Mouse (Mus musculus) heart, adult 8-10 months (tissue): ENCODE measurements around the gene Serpinb1a. TPM values are rescaled to one million over a fixed set of nuclear protein-coding genes. Genes with fewer than 3 reads are reported as not detected.
A peak's percentile ranks its signal among the peaks of the same experiment; 100 is the strongest.
"Not testable (repeated sequence)": the region's sequence is repeated elsewhere in the genome, so short reads cannot be mapped to it uniquely, and the experiment has no call there.

ENCODE experiments used
- DNase-seq: peaks from one replicate; pipeline ENCODE4 v3.0.0; 2022; ENCODE audit warnings: low spot score
- total RNA-seq, 4 experiments: library from RNA; stranded (reverse); gene quantifications; 2 replicates each; pipeline ENCODE4 v1.2.4; 2022

Gene Serpinb1a
- 1 to 10 TPM; 3.6 to 7.7 (median 5.9) TPM for total RNA-seq

DNA sequence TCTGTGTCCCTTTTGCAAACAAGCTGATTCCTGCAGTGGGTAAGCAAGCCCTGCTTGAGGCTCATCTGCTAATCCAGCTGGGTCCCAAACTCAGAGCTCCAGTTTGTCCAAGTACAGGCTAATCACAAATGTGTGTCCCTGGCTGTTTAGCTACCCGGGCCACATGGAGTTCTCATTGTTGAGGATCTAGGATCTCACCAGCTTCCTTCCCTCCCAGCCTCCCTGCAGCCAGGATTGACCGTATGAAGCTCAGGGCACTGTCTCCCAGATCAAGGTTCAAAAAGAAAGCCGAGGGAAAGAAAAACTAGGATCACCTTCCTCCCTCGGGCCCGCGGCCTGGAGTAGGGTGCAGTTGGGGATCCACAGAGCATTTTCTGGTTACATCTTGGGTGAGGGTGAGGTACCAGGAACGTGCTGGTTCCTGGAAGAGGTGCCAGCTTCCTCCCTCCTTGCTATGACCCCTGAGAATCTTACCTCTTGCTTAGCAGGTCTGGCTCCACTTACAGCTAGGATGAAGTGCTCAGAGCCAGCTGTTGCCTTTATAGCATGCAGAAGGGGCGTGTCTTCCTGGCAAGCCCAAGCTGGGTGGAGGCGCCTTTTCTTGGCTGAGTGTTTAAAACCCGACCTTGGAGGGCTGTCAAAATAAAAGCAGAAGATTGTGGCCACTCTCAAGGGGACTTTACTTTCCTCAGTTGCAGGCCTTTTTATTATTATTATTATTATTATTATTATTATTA is at the start of gene Serpinb1a:
Gene Serpinb1a, minus strand, starts transcription at position 518 of the 737 bp plus-strand sequence.
- peak; percentile 77 for DNase-seq

DNA sequence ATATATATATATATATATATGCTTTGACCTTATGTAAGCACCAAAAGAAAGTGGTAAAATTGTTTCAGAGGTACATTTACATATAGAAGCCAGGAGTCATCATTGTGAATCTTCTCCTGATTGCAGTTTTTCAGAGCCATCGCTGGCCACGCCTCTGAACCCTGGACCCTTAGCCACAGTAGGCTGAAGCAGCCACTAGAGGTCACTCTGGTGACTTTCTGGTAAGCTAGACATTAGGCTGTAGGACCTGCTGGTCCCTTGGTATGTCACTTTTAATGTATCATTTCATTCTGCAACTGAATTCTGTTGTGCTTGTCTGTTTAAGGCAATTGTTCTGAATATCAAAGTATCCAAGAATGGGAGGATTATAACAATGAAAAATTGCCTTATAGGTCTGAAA is 49.7 kb upstream of the Serpinb1a start:
- peak; percentile 36 for DNase-seq

DNA sequence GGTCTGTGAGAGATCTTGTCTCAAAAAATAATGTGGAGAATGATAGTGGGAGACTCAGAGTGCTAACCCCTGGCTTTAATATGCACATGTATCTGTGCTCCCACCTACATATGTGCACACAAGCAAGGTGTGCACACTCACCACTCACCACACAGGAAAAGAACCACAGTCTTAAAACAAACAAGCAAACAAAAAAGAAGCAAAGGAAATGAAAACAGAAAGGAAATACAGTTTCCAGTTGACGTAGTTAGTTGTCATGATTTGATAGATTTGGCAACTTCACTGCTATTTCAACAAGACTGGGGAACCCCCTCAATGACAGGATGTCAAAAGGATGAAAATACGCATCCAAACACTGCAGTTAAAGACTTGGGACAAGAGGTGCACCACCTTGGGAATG is 48.1 kb upstream of the Serpinb1a start:
- DNase-seq: not testable (repeated sequence)

DNA sequence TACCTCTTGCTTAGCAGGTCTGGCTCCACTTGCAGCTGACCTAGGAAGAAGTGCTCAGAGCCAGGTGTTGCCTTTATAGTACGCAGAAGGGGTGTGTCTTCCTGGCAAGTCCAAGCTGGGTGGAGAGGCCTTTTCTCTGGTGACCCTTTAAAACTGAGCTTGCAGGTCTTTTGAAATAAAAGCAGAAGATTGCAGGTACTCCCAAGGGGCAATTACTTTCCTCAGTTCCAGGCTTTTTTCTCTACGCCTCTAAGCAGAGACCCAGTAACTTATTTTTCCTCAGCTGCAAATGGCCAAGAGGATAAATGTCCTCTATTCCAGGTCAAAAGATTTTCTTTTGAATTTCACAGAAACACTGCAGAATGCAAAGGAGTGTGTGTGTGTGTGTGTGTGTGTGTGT is 47.1 kb upstream of the Serpinb1a start, which contains the start of gene Serpinb1c:
Gene Serpinb1c, minus strand, starts transcription at position 101 of the 400 bp plus-strand sequence.
- DNase-seq: no peak

DNA sequence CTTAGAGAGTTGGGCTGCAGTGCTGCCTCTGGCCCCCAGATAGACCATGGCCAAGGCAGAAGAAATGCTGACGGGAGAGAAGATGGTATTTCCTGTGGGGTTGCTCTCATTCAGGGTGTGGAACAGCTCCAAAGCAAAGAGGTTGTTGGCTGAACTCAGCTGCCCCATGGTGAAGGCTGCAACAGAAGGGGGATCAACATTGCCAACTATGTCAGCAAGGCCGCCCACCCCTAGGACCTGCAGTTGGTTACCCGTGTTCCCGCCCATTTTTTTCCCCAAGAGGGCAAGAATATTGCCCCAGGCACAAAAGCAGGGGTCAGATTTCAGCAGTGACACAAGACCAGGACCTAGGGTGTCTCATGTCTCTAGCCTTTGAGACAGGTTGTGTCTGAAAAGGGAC is 45.9 kb upstream of the Serpinb1a start:
- DNase-seq: no peak

DNA sequence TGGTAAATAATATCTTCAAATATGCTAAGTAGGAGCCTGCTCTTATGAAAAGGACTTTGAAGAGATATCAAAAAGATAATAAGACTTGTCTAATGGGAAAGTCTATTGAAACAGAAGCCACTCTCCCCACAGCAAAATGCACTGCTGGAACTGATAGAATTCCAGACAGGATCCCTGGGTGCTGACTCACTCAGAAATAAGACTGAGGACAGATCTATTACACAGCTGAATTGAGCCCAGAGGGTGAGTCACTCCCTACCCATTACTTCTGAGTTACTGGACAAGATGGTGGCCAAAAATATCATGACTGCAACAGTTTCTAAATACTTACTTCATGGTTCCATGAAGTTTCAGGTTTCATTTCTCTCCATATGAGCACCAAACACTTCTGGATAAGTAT is 33.8 kb upstream of the Serpinb1a start:
- no peak for DNase-seq

DNA sequence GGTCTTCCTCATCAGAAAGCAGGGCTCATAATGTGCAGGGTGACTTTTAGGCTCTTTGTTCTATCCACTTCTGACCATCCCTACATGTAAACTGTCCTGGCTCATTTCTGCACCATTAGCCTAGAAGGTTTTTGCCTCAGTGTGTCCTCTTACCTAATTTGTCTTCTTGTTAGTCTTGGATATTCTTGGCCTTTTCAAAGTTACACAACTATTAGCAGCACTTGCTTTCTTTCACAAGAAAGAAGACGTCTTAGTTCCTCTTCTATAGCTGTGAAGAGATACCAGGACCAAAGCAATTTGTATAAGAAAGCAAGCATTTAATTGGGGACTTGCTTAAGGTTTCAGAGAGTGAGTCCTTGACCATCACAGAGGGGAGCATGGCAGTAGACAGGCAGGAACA is 22.9 kb upstream of the Serpinb1a start:
- DNase-seq: no peak

DNA sequence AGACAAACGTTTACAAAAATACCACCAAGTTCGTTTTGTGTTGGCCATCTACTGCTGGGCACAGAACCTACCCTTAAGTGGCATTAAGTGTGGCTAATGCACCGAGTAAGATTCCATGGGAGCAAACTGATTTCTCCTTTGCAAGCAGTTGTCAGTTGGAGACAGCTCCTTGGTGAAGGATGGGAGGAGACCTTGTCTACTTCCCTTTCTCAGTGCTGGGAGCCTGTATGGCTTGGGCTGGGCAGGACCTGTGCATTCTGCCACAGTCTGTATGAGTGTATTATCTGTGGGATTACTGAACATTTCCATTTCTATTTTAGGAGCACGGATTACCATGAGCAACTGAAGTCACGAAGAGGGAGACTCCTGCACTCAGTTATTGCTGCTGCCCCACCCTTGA is 17.9 kb upstream of the Serpinb1a start:
- DNase-seq: no peak

DNA sequence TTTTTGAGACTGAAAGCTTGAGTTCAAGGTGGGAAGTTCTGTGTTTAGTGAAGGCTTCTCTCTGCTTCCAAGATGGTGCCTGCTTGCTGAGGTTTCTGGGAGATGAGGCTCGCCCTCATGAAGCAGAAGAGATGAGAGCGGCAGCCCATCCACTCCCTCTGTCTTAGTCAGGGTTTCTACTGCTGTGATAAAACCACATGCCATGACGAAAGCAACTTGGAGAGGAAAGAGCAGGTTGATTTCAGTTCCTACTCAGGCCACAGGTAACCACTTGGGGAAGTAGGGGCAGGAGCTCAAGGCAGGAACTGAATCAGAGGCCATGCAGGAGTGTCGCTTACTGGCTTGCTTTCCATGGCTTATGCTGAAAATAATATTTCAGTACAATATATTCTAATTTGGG is 17.2 kb upstream of the Serpinb1a start:
- DNase-seq: not testable (repeated sequence)

DNA sequence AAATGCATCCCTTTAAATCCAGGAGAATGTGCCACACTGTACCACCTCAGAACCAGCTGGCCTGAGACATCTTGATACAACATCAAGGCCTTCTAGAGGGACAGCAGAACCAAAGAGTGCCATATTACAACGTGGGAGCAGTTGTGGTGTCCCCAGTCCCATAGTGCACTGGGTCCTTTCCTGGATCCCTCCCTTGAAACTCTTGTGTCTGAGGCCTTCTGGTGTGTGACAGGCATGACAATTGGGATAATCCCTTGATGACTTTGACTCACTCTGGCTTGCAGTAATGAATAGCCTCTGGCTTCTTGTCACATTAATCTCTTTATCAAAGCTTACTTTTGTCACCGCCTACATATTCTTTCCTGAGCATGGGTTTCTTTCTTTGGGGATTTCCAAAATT is 16.0 kb upstream of the Serpinb1a start:
- no peak for DNase-seq

DNA sequence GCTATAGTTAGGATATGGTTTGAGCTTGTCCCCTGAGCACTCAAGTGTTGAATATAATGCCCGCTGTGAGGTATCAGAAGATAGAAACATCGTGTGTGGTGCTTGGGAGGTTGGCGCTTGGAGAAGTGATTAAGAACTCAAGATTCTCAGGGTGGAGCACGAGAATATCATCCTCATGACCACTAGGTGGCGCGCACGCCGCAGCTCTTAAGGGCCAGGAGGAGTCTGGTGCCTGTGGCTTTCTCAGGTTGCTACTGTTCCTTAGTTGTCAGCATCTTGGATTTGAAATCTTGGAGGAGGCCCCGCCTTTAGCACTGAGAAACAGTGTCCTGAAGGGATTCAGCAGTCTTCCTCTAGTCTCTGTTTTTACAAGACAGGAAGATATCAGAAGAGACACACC is 15.5 kb upstream of the Serpinb1a start:
- peak; percentile 45 for DNase-seq

DNA sequence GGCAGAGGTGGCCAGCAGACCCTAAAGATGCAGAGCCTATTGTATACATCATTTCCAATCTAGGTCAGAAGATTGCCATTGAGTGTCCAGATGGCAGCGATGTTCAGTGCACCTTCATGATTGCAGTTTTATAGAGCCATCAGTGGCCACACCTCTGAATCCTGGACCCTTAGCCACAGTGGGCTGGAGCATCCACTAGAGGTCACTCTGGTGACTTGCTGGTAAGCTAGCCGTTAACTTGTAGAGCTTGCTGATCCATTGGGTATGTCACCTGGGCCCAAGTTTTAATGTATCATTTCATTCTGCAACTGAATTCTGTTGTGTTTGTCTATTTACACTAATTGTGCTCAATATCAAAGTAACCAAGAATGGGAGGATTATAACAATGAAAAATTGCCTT is 14.6 kb upstream of the Serpinb1a start:
- no peak for DNase-seq

DNA sequence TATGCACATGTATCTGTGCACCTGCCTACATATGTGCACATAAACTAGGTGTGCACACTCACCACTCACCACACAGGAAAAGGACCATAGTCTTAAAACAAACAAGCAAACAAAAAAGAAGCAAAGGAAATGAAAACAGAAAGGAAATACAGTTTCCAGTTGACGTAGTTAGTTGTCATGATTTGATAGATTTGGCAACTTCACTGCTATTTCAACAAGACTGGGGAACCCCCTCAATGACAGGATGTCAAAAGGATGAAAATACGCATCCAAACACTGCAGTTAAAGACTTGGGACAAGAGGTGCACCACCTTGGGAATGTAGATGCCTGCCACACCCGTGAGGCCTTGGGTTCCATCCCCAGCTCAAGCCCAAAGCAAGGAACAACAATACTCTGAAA is 13.5 kb upstream of the Serpinb1a start:
- DNase-seq: not testable (repeated sequence)

DNA sequence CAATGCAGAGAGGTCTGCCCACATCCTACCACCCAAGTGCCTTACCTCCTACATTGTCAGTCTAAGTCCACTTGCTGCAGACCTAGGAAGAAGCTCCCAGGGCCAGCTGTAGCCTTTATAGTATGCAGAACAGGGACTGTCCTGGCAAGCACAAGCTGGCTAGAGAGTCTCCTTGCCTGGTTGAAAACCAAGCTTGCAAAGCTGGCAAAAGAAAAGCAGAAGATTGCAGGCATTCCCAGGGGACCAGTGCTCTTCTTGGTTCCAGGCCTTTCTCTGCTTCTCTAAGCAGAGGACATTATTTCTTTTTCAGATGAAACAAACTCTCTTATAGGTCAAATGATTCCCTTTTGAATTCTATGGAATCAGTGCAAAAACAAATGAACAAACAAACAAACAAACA is 12.5 kb upstream of the Serpinb1a start:
- DNase-seq: no peak

DNA sequence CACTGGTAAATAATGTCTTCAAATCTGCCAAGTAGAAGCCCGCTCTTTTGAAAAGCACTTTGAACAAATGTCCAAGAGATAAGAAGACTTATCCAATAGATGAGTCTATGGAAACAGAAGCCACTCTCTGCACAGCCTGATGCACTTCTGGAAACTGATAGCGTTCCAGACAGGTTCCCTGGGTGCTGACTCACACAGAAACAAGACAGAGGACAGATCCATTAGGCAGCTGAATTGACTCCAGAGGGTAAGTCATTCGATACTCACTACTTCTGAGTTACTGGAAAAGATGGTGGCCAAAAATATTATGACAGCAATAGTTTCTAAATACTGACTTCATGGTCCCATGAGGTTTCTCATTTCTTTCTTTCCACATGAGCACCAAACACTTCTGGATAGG is 9.8 kb upstream of the Serpinb1a start:
- DNase-seq: no peak

DNA sequence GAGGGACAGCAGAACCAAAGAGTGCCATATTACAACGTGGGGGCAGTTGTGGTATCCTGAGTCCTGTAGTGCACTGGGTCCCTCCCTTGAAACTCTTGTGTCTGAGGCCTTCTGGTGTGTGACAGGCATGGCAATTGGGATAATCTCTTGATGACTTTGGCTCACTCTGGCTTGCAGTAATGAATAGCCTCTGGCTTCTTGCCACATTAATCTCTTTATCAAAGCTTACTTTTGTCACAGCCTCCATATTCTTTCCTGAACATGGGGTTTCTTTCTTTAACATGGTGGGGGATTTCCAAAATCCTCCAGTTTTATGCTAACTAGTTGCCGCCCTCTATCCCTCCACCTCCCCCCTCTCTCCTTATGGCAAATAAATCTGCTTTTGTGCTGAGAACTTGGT is 2.1 kb upstream of the Serpinb1a start:
- no peak for DNase-seq

DNA sequence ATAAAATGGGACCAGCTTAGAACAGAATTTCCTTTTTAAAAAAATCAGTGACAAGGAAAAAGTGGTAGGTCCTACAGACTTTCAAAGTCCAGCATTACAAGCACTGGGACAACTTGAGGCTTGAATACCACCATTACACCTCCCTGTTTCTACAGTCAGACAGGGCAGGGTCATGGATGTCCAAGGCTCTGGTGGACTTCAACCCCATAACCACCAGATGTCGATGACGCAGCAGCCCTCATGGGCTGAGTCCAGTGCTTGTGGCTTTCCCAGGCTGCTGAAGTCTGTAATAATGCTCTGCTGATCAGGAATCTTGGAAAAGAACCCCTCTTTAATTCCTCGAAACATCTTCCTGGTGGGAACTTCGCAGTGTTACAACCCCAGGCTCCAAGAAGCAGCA is 1.6 kb upstream of the Serpinb1a start:
- no peak for DNase-seq

DNA sequence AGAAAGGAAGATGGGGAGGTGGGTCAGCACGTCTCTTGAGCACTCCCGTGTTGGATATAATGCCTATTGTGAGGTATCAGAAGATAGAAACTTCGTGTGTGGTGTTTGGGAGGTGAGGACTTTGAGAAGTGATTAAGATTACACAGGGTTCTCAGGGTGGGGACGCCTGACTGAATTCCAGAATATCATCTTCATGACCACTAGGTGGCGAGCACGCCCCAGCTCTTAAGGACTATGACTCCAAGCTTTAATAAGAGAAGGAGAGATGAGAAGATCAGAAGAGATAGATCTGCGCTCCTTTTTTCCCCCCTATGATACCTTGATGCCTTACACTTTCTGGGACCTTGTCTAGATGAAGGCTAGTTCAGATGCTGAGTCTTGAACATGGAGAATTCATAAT is 982 bp upstream of the Serpinb1a start:
- DNase-seq: no peak

DNA sequence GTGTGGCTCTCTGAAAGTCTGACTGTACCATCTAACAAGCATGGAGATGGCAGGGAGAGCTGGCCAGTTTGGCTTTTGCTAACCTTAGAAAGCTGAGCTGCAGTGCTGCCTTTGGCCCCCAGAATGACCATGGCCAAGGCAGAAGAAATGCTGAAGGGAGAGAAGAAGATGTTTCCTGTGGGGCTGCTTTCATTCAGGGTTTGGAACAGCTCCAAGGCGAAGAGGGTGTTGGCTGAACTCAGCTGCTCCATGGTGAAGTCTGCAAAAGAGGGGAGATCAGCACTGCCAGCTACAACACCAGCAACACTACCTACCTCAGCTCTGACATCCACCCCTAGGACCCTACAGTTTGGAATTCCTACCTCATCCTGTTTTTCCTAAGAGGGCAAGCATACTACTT is 829 bp downstream of the Serpinb1a start:
- DNase-seq: no peak

DNA sequence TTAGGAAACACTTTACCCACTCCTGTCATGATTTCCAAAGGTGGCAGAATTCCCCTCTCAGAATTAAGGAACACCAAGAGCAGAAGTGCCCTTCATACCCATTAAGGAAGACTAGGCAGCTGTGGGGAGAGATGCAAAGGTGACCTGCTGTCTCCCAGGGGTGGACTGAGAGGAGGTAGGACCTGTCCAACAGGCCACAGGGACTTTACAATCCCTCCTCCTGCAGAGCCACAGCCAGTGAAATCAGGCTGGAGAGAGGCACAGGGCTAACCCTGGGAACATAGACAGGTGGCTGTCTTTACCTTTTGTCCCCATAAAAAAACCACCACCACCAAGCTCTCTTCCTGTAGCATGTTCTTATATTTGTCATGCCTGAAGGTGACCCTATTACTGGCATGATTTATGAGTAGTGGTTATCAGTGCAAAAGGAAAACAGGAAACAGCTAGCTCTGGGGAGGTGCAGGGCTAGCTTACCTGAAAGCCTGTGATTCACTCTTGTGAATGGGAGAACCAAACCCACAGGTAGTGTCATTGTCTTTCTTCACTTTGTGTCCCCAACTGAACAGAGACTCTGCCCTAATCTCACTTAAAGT is 1.4 kb downstream of the Serpinb1a start:
- no peak for DNase-seq

DNA sequence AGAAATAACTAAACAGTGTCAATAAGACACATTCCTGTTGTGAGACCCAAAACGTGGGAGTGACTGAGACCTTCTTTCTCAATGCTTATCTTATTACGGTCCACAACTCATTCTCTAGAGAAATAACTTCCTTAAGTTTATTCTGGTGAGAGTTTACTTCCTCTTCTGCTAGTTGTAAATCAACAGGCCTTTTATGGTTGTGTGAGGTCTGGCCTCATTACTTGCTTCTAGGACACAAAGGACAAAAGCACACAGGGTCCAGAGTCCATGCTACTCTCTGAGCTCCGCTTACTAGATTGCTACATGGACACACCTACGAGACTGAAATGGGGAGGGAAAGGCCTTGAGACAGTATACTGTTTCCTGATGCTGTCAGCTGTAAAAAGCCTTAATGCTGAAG is 1.9 kb downstream of the Serpinb1a start:
- DNase-seq: no peak

DNA sequence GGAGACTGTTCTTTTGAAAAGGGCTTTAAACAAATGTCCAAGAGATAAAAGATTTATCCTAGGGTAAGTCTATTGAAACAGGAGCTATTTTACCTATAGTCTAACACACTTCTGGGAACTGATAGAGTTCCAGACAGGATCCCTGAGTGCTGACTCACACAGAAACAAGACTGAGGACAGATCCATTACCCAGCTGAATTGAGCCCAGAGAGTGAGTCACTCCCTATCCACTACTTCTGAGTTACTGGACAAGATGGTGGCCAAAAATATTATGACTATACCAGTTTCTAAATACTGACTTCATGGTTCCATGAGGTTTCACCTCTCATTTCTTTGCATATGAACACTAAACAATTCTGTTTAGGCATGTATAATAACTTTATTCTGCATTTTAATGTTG is 4.8 kb downstream of the Serpinb1a start:
- DNase-seq: no peak

DNA sequence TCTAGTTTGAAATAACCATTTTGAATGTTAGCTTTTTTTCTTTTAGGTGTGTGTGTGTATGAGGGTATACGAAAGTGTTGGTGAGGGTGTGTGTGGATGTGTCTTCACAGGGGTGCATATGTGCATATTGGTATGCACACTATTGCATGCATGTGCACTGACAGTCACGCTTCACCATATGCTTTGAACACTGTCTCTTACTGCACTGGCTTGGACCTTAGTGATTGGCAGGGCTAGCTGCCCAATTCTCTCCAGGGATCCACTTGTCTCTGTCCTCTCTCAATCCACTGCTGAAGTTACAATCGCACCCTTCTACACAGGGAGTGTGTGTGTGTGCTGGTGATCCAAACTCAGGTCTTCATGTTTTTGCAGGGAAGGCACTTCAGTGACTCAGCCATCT is 9.6 kb downstream of the Serpinb1a start:
- no peak for DNase-seq

DNA sequence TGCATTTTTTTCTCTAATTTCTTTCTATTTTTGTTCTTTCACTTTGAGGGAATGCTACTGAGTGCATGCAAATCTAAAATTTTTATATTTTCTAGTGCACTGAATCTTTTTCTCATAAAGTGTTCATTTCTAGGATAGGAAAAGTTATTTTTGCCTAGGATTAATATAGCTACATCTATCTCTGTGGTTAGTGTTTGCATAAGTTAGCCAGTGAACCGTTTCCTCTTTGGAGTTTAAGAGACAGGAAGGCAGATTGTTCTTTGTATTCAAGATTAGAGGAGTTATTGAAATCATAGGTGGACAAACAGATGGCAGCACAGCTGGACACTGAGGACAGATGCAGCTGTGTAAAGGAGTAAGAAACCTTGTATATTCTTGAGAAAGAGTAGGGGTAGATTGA is 11.7 kb downstream of the Serpinb1a start:
- no peak for DNase-seq
